Mouse (Mus musculus) embryonic facial prominence, embryonic 12.5 days (tissue): ENCODE data around the gene Ubqln3. TPM values are rescaled to one million over a fixed set of nuclear protein-coding genes. Genes with fewer than 3 reads are reported as not detected.

Experiments
- ATAC-seq: fragments of 200-750 bp; cut with Nextera tagmentation; 2 replicates; pipeline ENCODE4 v1.8.0; 2017; ENCODE audit not compliant: insufficient number of reproducible peaks, insufficient read depth, low FRiP score, low TSS enrichment
- H3K27ac ChIP-seq: fragments of 300-500 bp; sonication (generic); 2 replicates; pipeline ENCODE4 v1.5.1; 2016; ENCODE audit warnings: mild to moderate bottlenecking
- H3K27me3 ChIP-seq: fragments of 300-500 bp; sonication (generic); 2 replicates; pipeline ENCODE4 v1.6.1; 2016; ENCODE audit warnings: mild to moderate bottlenecking, moderate library complexity
- H3K36me3 ChIP-seq: fragments of 300-500 bp; sonication (generic); 2 replicates; pipeline ENCODE4 v1.6.1; 2016; ENCODE audit warnings: mild to moderate bottlenecking
- H3K4me1 ChIP-seq: fragments of 300-500 bp; sonication (generic); 2 replicates; pipeline ENCODE4 v1.6.1; 2016
- H3K4me2 ChIP-seq: fragments of 300-500 bp; sonication (generic); replicated peaks from 2 replicates; pipeline ENCODE4 v1.6.1; 2016; ENCODE audit warnings: mild to moderate bottlenecking, moderate library complexity
- H3K4me3 ChIP-seq: fragments of 300-500 bp; sonication (generic); 2 replicates; pipeline ENCODE4 v1.5.1; 2016; ENCODE audit warnings: mild to moderate bottlenecking
- H3K9ac ChIP-seq: fragments of 300-500 bp; sonication (generic); 2 replicates; pipeline ENCODE4 v1.6.1; 2016; ENCODE audit warnings: mild to moderate bottlenecking, moderate library complexity
- H3K9me3 ChIP-seq: fragments of 300-500 bp; sonication (generic); 2 replicates; pipeline ENCODE4 v1.6.1; 2016; ENCODE audit warnings: mild to moderate bottlenecking, moderate library complexity
- WGBS: fragments of 180-500 bp; shearing (Covaris S2); methylation state at CpG from one replicate; pipeline ENCODE4 v1.1.7; 2016; 5-methylcytosine and 5-hydroxymethylcytosine counted together
- polyA plus RNA-seq: library from polyadenylated mRNA; unstranded; fragments of >200 nt; fragmentation: Nextera tagmentation; extraction: Ambion mirVana; gene quantifications from 2 replicates; pipeline ENCODE4 v1.2.1, GENCODE M21; 2016

Ubqln3 gene
- polyA plus RNA-seq, 1 experiment from 2014 or later: not detected

- no peak for ATAC-seq
- Histone ChIP-seq H3K4me3 (no peak overlapping the region), H3K4me1 (no peaks in the 10 kb centered on the region), H3K9ac (no peak overlapping the region), H3K9me3 (no peaks in the 10 kb centered on the region), H3K27me3 (no peaks in the 10 kb centered on the region), H3K4me2 (no peak overlapping the region), H3K27ac (no peak overlapping the region), H3K36me3 (no peaks in the 10 kb centered on the region)
- WGBS: 74% methylated on average over 4 of the region's 4 CpGs
These were observed 38.9 kb downstream of the Ubqln3 start for GRCm38 (mm10) chr7:104103913-104104756.

Other genes starting within 250 kb of the Ubqln3 start
- gene Olfr64, start 248.8 kb downstream of the Ubqln3 start, polyA plus RNA-seq: not detected in 2 replicates
- gene Olfr65, start 239.8 kb downstream of the Ubqln3 start, polyA plus RNA-seq: not detected in 2 replicates
- not detected in 2 replicates for gene Olfr631, start 214.5 kb downstream of the Ubqln3 start, polyA plus RNA-seq
- 0.06 TPM in 1 of 2 replicates, not detected in the other for gene Olfr632, start 208.9 kb downstream of the Ubqln3 start, polyA plus RNA-seq
- not detected in 2 replicates for gene Olfr633, start 198.8 kb downstream of the Ubqln3 start, polyA plus RNA-seq
- not detected in 2 replicates for gene Olfr635, start 172.1 kb downstream of the Ubqln3 start, polyA plus RNA-seq
- gene Olfr638, start 144.5 kb downstream of the Ubqln3 start, polyA plus RNA-seq: not detected in 2 replicates
- gene Olfr639, start 126.0 kb downstream of the Ubqln3 start, polyA plus RNA-seq: 0.04 TPM in 1 of 2 replicates, not detected in the other
- not detected in 2 replicates for gene Olfr640, start 117.7 kb downstream of the Ubqln3 start, polyA plus RNA-seq
- gene Olfr641, start 107.8 kb downstream of the Ubqln3 start, polyA plus RNA-seq: not detected in 2 replicates
- gene Olfr642, start 90.6 kb downstream of the Ubqln3 start, polyA plus RNA-seq: not detected in 2 replicates
- not detected in 2 replicates for gene 4930516K23Rik, start 81.8 kb downstream of the Ubqln3 start, polyA plus RNA-seq
- gene Olfr644, start 71.4 kb downstream of the Ubqln3 start, polyA plus RNA-seq: not detected in 2 replicates
- not detected in 2 replicates for gene Olfr645, start 57.8 kb downstream of the Ubqln3 start, polyA plus RNA-seq
- gene Olfr646, start 38.4 kb downstream of the Ubqln3 start, polyA plus RNA-seq: not detected in 2 replicates
- gene Ubqln5, start 13.5 kb downstream of the Ubqln3 start, polyA plus RNA-seq: not detected in 2 replicates
- gene Olfr643, start 5.9 kb downstream of the Ubqln3 start, polyA plus RNA-seq: not detected in 2 replicates
- not detected in 2 replicates for gene Ubqlnl, start 7.3 kb upstream of the Ubqln3 start, polyA plus RNA-seq
- 0.33 and 0.45 TPM in 2 replicates for gene Olfm5, start 21.6 kb upstream of the Ubqln3 start, polyA plus RNA-seq
- gene Olfr648, start 40.1 kb upstream of the Ubqln3 start, polyA plus RNA-seq: 0.24 and 0.37 TPM in 2 replicates
- gene Olfr649, start 52.7 kb upstream of the Ubqln3 start, polyA plus RNA-seq: not detected in 2 replicates
- gene Trim6, start 75.5 kb upstream of the Ubqln3 start, polyA plus RNA-seq: 1.9 and 2.2 TPM in 2 replicates
- 1.6 and 2.0 TPM in 2 replicates for gene Trim34a, start 101.2 kb upstream of the Ubqln3 start, polyA plus RNA-seq
- gene Trim5, start 144.8 kb upstream of the Ubqln3 start, polyA plus RNA-seq: 0.13 and 0.15 TPM in 2 replicates
- 5.3 and 5.8 TPM in 2 replicates for gene Trim12a, start 172.2 kb upstream of the Ubqln3 start, polyA plus RNA-seq
- 0.22 TPM in 1 of 2 replicates, not detected in the other for gene Trim34b, start 186.2 kb upstream of the Ubqln3 start, polyA plus RNA-seq
- 2.0 and 2.3 TPM in 2 replicates for gene Trim12c, start 210.1 kb upstream of the Ubqln3 start, polyA plus RNA-seq
- gene Trim30b, start 226.6 kb upstream of the Ubqln3 start, polyA plus RNA-seq: not detected in 2 replicates